Mouse (Mus musculus): ENCODE measurements at regions not wholly inside any gene's neighbourhood (a gene's known extent, or its start where the extent isn't known, plus 50 kb on each side); places are given as distances from the start of the nearest gene placed in this dataset.

DNA sequence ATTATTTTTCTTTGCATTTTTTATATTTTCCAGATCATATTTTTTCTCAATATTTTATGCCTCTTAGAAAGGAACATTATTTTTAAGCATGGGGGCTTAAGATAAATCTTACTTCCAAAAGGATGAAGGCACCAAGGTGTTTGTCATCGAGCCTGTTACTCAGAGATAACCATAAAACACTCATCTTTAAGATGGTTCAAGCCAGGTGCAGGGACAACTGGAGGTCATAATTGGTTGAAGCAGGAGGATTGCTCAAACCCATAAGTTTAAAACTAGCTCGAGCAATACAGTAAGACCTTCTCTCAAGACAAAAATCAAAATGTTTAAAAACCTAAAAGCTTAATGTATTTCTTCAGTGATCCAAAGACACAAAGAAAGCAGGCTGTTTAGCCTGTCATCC, 92.6 kb upstream of the Rreb1 start:
- TF ChIP-seq CTCF (IDR thresholded peaks at IDR 0.05; ENCODE audit: low read depth) (no peak), EP300 (optimal IDR thresholded peaks at IDR 0.05) (no peak)

All from stomach, postnatal 0 days (tissue).